Mouse (Mus musculus): ENCODE results near the gene Tbc1d1.
A peak's percentile ranks its signal among the peaks of the same experiment; 100 is the strongest.

Gene Tbc1d1

DNA sequence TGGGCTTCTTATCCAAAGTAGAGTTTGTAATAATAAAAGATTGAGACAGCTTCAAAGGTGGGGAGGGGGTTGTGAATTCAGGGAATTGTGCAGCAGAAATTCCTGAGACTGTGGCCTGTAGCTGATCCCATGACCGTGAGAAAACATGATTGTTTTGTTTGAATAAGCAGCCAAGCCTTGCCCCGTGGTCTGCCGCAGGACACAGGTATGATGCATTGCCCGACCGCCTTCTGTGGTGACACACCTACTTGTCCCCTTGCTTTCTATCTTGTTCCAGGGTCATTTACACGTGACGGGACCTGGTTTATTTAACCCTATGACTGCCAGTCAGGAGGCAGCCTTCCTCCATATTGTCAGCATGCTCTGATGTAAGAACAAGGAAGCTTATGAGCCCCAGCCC, 123.6 kb downstream of the Tbc1d1 start:
- no peak for DNase-seq (ENCODE audit: low spot score)

DNA sequence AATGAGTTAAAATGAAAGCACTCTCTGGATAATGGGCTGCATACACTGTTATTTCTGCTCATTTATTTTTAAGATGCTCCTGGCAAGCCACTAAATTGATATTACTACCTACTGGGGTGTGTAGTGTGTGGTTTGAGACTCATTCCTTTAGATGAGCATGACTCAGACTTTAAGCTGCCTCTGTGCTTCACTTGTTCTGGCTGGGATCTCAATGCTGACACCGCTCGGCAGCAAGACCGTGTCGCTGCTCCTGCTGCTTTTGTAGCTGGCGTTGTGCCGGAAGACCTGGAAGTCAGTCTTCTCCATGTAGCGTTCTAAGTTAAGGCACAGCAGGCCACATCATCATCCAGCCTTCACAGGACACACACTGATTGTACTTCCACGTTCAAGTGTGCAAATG, 124.1 kb downstream of the Tbc1d1 start:
- DNase-seq (ENCODE audit: low spot score): no peak

DNA sequence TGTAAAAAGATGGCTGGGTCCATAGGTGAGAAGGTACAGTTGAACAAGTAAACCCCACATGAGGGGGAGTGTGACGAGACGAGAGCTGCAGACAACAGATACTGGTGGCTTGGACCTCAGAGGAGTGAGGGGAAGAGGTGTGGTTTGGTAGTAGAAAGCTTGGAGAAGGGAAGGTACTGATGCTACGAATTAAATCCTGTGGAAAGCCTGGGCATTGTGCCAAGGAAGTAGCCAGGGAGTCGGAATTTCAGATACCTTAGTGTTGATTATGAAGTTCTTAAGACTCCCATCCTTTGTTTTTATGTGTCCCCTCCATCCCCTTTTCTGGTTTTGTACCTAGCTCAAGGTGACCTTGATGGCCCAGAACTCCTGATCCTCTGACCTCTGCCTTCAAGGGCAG, 124.5 kb downstream of the Tbc1d1 start:
- no peak for DNase-seq (ENCODE audit: low spot score)

GRCm38 (mm10) chr5:64281674-64282073, 125.6 kb downstream of the Tbc1d1 start:
- no peak for DNase-seq (ENCODE audit: low spot score)

- DNase-seq (ENCODE audit: low spot score): no peak
These were observed 126.5 kb downstream of the Tbc1d1 start for GRCm38 (mm10) chr5:64282594-64282993.

DNA sequence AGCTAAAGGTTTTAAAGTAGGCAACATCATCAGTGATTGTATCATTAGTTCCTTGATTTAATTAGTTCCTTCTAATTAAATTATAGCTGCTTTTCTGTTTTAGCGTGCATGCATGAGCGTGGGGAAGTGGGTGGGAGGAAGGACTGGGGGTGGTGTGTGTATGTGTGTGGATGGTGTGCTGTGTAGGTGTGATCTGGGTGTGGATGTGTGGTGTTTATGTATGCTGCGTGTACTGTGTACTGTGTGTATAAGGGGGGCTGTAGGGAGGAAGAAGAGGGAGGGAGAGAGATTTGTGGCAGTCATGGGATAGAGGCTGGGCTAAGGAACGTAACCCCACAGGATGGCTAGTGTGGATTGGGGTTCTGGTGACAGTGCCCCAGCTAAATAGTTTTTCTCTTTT, 129.2 kb downstream of the Tbc1d1 start:
- DNase-seq (ENCODE audit: low spot score): no peak

DNA sequence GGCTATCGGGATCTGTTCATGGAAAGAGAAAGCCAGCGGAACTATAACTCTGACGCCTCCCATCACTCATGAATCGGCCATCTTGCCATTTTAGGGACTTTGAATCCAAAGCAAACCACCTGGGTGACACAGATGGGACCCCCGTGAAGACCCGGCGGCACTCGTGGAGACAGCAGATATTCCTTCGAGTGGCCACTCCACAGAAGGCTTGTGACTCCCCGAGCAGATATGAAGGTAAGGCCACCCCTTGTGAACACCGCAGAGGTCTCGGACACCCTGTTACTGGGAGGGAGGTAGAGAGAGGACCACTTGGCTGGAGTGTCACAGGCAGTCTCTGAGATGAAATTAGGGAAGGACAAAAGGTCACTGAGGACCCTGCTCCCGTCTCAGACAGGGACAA, 129.7 kb downstream of the Tbc1d1 start:
- DNase-seq (ENCODE audit: low spot score): no peak

DNA sequence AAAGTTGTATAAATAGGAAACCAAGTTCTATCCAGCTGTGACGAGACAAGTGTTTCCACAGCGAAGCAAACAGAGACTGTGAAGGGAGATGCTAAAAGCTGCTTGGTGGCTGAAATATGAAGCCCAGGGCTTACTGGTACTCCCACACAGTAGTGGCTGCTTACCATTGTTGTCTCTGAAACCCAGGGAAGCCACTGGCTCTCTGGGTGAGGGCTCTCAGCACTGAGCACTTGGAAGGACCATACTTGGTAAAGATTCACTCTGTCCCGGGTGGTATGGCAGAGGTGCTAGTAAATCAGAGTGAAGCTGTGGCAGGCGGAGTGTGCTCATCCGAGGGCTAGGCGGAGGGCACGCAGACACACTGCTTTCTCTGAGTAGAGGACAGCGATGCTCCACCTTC, 131.2 kb downstream of the Tbc1d1 start:
- DNase-seq (ENCODE audit: low spot score): no peak

DNA sequence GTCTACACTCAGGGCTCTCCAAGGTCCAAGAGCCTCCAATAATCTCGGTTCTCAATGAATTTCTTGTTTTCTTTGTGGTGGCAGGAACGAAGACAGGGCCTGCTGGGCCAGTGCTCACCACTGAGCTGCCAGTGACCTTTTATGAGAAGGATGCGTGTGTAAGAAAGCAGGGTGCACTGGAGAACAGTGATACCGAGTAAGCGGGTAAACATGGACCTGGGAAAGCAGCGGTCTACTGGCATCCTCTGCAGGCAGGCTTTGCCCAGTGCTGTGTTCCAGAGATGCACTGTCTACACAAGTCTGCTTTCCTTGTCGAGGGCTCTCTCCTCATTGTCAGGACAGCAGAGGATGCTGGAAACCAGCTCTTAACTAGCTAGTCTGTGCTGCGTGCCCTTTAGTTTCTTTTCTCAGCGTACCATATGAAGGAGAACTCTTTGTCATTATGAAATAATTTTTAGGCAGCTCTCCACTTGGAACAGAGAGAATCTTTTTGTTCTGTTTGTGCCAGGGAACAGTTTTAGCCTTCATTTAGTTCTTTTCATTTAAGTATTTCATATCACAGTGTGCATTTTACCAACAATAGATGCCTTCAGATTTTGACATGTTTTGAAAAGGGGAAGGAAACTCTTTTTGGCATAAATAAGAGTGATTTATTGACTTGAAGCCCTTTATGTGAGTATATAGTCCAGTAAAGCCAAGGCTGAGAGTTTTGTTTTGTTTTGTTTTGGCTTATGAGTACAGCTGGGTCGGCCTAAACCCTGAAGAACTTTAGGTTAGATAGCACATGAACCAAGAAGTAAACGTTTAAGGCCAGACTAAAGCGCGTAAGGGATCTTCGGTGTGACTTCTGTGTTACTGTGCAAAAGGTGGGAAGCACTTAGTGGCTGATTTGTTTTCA, 132.2 kb downstream of the Tbc1d1 start:
- no peak for DNase-seq (ENCODE audit: low spot score)

DNA sequence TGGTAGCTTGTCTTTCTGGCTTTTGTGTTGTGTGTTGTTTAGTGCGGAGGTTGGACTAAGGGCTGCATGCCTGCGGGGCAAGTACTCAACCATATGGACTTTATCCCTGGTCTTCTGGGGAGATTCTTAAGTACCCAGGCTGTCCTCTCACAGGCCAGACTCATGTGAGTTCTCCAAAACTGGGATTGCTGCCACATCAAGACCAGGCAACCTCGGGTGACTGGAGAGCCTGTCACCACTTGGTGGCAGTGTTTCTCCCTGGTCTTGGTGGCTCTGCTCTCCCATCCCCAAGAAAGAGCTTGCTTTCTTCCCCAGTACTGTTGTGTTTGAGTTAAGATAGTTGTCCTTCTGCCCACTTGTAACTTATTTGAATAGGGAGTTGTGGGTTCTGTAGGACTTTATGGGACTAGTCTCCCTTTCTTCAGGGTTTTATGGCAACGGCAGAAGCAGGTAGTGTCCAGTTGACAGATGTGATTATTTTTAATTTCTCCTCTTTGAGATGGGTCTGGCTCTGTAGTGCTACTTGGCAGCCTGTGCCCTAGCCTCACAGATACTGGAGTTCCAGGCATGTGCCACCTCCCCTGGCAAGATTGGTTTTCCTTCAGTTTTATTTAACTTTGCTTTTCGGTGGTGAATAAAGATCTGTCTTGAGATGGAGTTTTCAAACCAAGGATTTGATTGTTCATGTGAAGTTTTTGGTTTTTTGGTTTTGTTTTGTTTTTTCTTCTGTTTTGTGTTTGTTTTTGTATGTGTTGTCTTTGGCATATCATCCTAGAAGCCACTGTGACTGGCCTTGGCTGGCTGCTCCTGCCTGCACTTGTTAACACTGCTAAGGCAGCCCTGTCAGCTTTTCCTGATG, 133.3 kb downstream of the Tbc1d1 start:
- DNase-seq (ENCODE audit: low spot score): peak; percentile 88

DNA sequence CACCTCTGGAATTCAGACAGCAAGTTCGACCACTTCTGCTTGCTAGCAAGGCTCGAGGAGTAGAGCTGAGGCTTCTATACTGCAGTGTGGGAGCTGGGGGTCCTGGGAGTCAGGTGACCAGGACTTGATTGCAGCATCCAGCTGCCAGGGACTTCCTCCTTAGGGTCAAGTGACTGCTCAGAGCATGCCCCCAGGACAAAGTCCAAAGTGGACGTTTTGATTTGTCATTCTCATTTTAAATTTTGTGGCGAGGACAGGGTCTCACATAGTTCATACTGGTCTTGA, 133.9 kb downstream of the Tbc1d1 start:
- DNase-seq (ENCODE audit: low spot score): no peak

DNA sequence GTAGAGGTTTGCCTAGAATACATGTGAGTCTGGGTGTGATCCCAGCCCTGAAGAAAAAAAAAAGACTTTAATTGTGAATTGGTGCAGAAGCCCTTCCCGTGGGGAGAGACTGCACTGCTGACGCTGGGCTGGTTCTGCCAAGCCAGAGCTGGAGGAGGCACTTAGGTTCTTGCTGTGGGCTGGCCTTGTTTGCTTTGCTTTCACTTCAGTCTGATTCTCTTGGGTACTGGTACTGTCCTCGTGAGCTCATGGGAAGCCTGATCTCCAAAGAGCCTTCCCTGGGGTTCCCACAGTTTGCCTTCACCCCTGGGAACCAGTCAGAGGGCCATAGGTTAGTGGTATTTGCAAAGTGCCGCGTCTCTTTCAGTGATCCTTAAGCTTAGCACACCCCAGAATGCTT, 135.6 kb downstream of the Tbc1d1 start:
- no peak for DNase-seq (ENCODE audit: low spot score)

DNA sequence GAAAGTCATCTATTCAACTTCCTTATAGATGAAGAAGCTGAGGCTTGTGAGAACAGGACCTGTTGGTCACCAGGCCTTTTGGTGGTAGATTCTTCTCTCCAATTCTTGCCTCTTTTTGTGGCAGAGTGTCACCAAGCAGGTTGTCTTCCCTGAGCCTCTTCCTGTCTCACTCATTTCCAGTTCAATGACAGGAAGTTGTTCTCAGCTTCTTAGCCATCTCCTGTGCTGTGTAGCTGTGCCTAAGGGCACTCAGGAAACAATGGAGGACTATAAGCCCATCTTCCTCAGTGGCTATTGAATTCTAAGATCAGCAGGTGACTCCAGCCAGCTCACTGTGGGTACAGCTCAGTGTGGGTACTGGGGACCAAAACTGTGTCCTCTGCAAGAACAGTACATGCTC, 139.5 kb downstream of the Tbc1d1 start:
- DNase-seq (ENCODE audit: low spot score): no peak

DNA sequence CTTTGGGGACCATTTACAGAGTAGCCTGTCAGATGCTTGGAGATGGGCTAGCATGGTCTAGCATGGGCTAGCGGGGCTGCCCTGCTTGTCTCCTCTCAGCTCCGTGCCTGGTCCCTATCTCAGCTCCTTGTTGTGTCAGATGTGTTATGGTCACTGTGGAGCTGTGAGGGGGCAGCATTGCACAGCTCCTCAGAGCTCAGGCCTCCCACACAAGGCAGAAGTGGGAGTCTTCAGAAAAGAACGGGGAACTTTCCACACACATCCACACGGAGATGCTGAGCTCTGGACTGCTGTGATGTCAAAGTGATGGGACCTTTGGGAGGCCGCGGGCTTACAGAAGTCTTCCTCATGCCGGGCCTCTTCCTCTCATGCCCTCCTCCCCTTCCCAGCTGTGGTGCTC, 140.2 kb downstream of the Tbc1d1 start:
- DNase-seq (ENCODE audit: low spot score): no peak

- no peak for DNase-seq (ENCODE audit: low spot score)
These were observed 141.0 kb downstream of the Tbc1d1 start for GRCm38 (mm10) chr5:64297100-64297499.

- DNase-seq (ENCODE audit: low spot score): no peak
These were observed 142.4 kb downstream of the Tbc1d1 start for GRCm38 (mm10) chr5:64298331-64299036.

DNA sequence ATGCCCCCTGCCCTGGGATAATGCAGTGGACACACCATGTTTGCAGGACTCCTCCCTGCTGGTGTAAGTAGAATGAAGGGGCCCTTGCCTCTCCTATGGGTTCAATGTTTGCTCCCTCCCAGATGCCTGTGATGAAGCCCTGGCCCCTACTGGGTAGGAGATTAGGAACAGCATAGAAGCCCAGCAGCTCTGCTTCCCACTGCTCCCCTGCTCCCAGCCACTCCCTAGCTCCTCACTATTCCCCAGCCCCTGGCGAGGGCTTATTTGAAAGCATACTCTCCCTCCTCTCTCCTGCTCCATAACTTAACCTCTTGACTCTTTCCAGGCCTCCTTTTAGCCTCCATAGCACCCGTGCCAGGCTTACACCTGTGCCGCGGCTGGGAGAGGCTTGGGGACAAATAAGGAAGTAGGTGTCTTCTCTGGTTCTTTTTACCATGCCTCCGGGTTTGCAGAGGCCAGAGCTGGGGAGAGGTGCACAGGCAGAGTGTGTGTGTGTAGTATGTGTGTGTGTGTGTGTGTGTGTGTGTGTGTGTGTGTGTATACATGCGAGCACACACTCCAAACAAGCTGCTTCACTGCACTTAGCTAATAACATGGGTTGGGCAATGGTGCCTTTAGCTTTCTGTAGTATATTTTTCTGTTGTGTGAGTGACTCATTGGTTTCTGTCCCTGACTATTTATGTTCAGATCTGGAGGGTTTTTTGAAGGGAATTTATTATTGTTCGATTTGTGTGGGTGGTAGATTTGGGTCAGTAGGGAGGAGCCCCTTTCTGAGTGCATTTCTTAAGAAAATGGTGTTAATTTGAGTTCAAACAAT, 143.6 kb downstream of the Tbc1d1 start:
- DNase-seq (ENCODE audit: low spot score): no peak

- DNase-seq (ENCODE audit: low spot score): no peak
These were observed 145.1 kb downstream of the Tbc1d1 start for GRCm38 (mm10) chr5:64301246-64301645.

DNA sequence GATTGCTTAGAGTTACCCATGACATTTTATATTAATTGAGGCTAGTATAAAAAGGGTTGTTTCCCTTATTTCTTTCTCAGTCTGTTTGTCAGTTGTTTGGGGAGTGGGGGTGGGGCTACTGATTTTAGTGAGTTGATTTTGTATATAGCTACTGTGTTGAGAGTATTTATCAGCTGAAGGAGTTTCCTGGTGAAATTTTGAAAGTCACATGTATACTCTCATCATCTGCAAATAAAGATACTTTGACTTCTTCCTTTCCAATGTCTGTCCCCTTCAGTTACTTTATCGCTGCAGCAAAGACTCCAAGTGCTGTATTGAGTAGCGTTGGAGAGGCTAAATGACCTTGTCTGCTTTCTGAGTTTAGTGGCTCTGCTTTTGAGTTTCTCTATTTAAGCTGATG, 151.2 kb downstream of the Tbc1d1 start:
- no peak for DNase-seq (ENCODE audit: low spot score)

DNA sequence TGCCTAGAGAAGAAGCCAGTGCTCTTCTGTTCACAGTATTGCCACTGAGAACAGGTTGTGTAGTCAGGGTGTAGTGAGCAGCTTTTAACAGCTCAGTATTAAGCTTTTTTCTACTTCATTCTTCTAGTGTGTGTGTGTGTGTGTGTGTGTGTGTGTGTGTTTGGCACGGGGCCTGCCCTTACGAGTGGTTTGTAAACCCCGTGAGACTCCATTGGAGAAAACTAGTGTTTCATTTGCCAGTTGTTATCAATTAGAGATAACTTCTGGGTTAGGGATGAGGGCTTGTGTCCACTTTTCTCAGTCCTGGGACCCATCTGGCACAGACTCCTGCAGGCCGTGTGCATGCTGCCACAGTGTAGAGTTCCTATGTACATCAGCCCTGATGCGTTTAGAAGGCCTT, 156.2 kb downstream of the Tbc1d1 start:
- no peak for DNase-seq (ENCODE audit: low spot score)

GRCm38 (mm10) chr5:64313481-64313880, 157.4 kb downstream of the Tbc1d1 start:
- DNase-seq (ENCODE audit: low spot score): no peak
